Mouse (Mus musculus): ENCODE measurements around the gene D7Ertd443e. TPM values are rescaled to one million over a fixed set of nuclear protein-coding genes. Genes with fewer than 3 reads are reported as not detected.
A peak's percentile ranks its signal among the peaks of the same experiment; 100 is the strongest.

Gene D7Ertd443e
- total RNA-seq (2021) = not detected
- long read RNA-seq, experiment 1 = 0 reads
- long read RNA-seq, experiment 2 = 0 reads

DNA sequence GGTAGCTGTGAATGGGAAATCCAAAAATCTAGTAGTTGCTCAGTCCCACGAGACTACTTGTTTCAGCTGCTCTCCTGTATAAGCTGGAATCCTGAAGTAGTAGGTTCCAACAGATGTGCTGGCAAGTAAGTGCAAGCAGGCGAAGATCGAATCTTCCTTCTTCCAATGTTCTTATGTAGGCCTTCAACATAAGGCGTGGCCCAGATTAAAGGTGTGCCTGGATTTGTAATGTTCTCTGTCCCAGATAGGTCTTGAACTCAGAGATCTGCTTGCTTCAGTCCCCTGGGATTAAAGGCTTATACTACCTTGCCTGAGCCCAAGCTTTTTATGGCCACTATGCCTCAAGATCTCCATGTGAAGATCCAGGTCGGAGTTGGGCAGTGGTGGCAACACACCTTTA lies at the start of gene D7Ertd443e:
Gene D7Ertd443e (minus strand): TSS at position 101 of the 400 bp plus-strand sequence.
- no peak for DNase-seq
- intact Hi-C loops (cut with DNase I) = no loop called here

DNA sequence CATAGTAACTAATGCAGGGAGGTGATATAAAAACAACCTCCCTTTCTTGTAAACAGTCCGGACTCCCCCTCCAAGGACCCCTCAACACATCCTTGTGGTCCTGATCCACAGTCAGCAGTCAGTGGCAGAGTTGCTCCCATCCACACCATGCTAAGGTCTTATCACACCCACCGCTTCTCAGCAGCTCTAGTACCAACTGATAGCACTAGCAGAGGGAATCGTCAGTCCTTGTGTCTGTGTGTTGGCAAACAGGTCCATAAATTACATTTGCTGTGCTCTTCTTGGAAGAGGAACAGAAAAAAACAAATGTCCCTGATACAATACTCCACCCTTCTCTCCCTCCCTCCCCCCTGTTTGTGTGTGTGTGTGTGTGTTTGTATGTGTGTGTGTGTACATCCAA lies 46.2 kb upstream of the D7Ertd443e start:
- intact Hi-C loops (cut with DNase I) = no loop called here
- no peak for DNase-seq

DNA sequence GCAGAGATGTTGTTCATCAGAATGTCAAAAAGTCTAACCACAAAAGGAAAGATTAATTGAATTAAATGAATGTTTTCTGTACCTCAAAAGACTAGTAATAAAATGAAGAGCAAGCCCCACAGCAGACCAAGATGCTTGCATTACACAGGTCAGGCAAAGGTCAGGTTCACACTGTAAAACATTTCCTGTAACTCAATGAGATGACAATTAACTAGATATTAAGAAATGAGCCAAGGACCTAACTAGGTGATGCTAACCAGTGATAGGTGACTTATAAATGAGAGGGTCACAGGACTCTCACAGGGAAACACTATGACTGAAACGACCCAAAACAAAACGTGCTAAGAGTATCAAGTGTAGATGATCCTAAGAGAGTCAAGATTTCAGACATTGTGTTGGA lies 43.2 kb upstream of the D7Ertd443e start:
- DNase-seq = no peak
- intact Hi-C loops (cut with DNase I) = no loop called here

DNA sequence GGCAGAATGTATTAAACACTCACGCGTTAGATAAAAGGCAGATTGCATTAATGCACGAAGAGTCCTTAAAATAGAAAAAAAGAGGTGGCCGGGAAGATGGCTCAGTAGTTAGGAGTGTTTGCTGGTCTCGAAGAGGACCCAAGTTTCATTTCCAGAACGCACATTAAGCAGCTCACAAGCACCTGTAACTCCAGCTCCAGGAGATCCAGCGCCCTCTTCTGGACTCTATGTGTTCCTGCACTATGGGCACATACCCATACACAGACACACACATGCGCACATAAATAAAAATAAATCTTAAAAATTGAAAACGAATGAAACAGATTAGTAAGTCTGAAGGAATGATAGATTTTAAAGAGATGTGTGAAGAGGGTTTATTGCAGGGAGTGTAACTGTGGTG lies 29.6 kb upstream of the D7Ertd443e start:
- intact Hi-C loops (cut with DNase I) = loop anchor here (5.0 kb wide), 1 partner anchor 152 kb away; no protein-coding TSS in a partner anchor
- DNase-seq = no peak

DNA sequence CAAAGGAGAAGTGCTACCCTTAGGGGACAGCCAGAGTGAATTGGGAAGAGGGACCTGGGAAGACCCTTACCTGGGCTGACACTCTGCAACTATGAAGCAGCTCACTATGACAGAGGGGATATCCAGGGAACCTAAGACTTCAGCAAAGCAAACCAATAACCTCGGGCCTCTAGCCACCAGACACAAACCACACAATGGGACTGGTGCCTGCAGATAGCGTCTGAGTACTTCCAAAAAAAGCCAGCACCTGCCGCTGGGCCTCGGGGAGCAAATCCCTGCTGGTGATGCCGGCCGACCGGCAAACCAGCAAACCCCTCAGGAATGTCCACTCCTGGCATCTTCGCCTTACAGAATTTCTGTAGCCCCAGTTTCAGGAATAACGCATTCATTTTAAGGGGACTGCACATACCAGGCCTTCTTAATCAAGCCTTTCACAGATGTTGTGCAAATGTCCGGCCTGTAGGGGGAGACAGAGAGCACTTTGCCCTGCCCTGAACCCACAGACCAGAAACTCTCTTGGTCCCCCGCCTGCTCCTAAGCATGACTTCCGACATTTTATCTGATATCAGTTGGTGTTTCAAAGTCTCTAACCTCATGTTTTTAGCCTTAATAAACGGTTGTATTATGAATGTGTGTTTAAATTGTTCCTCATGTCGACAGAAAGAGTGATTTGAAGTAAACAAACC lies 28.7 kb upstream of the D7Ertd443e start:
- intact Hi-C loops (cut with DNase I) = no loop called here
- DNase-seq = no peak

DNA sequence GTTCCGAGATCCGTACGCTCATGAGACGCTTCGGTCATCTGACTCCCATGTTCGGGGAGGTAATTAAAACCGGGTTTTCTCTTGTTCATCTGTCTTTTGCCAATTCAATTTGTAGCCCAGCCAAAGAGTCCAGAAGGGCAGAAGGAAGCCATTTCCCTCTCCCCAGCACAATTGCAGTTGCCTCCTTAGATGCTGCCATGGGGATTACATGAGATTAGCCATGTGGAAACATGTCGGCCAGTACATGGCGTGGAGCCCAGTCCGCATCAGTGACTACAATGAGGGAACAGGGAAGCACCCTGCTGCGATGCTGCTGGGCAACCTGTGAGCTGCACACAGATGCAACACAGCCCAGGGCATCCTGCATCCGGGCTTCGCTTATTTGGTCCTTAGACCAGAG lies 23.2 kb upstream of the D7Ertd443e start:
- intact Hi-C loops (cut with DNase I) = no loop called here
- DNase-seq = no peak

DNA sequence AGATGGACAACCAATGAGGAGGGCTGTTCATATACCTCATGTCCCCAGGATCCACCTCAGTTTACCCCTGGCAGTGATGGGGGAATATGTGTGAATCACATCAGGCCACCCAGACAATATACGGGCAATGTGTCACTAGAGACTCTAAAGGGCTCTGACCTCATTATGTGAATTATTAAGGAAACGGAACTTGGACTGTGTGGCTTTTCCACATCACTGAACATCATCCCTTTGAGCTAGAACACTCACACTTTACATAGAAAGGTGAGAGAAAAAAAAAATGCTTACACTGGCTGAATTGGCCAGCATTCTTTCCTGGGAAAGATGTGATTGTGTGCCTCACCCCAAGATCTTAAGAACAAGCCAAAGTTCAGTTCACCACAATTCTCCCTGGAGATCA lies 15.3 kb upstream of the D7Ertd443e start:
- no peak for DNase-seq
- intact Hi-C loops (cut with DNase I) = no loop called here

DNA sequence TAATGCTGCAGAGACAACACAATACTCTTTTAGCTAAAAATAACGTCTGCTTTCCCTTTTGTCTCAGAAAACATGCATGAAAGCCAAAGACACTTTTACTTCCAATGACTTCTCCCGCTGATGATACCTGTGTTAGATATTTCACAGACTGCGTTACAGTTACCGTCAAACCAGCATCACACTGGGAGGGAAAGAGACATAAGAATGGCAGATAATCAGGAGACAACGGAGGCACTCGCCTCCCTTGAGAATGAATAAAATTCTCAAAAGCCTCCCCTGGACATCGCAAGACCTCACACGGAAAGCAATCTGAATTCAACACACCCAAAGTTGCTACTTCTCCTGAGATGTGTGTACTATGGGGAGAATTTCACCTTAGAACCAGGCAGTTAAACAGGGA lies 11.3 kb upstream of the D7Ertd443e start:
- DNase-seq = no peak
- intact Hi-C loops (cut with DNase I) = no loop called here

DNA sequence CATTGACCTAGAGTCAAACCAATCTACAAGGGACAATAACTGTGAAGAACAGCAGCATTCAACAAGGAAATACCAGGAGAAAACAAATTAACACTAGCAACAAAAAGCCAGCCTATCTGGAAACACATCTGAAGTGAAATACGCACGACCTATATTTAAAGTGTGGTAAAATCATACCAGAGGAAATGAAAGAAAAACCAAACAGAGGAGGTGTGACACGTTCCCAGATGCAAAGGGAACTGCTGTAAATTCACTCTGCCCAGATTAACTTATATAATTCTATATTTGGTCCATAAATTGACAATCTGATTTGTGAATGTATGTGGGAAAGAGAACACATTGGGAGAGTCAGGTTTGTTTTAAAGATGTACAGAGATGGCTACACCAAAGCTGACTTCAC lies 2.7 kb downstream of the D7Ertd443e start:
- DNase-seq = no peak
- intact Hi-C loops (cut with DNase I) = no loop called here

DNA sequence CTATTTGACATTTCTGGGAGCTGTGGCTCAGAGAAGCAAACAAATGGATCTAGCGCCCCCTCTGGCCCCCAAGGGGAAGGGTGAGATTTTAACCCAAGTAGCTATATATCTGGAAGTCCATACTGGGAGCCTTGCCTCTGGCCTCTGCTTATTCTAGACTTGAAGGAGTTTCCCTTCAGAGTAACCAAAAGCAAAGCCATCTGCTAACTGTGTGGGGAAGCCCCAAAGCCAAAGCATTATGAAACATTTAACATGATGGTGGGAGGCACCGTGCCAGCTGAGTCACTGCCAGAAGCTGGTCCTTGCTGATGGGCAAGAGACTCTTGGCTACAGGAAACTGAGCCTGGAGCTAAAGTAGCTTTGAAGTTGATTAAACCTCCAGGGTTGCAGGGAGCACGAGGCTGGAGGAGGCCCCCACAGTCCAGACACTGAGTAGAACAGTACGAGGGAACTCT lies 4.0 kb downstream of the D7Ertd443e start:
- DNase-seq = peak; percentile 18 to 32
- intact Hi-C loops (cut with DNase I) = no loop called here

DNA sequence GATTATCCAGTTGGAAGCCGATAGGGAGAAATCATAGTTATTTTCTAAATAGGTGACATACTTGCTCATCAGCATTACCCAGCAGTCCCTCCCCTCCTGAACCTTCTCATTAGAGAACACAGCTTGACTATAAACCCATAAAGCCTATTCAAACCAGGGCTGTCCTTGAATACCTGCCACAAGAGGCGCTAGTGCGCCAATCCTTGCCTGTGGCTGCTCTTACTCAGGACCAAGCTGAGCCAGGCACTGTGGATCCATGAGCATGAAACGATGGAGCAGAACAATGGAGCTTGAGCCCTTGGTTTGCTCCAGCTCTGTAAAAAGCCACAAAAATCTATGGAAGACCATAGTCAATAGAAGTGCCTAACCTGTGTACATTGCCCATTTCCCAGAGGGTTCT lies 7.2 kb downstream of the D7Ertd443e start:
- intact Hi-C loops (cut with DNase I) = no loop called here
- no peak for DNase-seq

DNA sequence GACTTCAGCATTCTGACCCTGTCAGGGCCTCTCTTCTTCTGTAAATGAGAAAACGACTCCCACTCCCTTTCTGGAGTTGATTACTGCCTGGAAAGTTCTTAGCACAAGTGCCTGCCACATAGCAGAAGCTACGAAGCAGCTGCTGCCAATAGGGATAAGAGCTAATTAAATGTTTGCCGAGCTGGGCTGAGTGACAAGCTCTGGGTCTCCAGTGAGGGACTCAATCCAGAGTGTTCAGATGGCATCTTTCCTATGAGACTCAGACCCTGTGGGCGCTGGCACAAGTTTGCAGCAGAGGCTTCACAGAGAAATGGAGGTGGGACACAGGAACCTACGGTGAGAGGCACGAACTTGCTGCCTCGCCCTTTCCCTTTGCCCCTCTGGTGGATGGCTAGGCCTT lies 8.7 kb downstream of the D7Ertd443e start:
- intact Hi-C loops (cut with DNase I) = no loop called here
- DNase-seq = no peak

DNA sequence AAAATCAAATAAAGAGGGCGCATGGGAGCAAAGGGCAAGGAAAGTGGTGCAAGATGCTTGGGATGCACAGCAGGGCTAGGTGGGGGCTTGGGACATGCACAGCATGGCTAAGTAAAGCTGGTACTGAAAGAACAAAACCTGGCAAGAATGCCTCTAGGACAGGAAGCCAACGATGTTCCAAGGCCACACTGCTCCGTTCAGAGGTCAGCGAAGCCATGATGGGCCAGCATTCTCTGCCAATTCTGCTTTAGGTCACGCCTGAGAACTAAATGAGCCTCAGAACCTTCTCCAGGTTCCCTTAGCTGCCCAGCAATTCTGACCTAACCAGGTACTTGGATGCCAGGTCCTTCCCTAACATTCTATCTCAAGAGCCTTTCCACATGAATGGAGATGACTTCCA lies 13.2 kb downstream of the D7Ertd443e start:
- intact Hi-C loops (cut with DNase I) = no loop called here
- no peak for DNase-seq

DNA sequence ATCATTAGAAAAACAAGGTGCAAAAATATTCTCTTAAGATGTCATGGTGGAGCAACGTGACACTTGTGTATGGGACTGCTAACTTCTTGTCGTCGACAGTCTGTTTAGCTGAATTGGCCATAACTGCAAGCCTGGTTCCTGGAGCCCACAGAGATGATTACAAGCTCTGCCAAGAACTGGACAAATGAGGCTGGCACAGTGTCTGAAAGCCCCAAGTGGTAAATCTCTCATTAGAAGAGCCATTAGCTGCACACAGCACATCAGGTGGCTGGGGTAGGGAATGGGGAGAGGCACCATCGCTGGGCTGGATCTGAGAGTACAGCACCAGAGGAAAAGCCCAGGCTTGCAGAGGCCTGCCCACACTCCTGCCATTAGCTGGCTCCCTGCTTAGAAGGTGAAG lies 16.2 kb downstream of the D7Ertd443e start:
- no peak for DNase-seq
- intact Hi-C loops (cut with DNase I) = no loop called here

DNA sequence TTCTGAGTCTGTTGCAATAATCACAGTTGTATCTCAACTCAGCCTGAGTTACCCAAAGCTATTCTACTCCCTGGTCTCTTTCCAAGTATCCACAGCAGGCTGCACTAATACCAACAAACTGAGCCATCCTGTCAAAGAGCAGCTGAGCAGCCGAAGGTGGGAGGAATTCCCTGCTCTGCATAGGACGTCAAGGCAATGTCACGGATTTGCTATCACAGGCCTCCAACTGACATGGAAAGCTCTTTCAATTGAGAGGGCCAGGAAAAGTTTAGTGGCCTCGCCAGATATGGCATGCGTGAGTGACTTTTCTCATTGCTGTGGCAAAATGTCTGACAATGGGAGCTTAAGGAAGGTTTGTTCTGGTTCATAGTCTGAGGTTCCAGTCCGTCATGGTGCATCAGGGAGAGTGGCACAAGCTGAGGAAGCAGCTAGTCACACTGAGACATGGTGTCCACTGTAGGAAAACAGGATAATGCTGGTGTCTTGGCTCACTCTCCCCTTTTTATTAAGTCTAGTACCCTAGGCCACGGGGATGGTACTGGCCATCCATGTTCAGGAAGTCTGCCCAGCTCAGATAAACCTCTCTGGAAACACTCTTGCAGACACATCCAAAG lies 23.1 kb downstream of the D7Ertd443e start:
- intact Hi-C loops (cut with DNase I) = no loop called here
- no peak for DNase-seq

DNA sequence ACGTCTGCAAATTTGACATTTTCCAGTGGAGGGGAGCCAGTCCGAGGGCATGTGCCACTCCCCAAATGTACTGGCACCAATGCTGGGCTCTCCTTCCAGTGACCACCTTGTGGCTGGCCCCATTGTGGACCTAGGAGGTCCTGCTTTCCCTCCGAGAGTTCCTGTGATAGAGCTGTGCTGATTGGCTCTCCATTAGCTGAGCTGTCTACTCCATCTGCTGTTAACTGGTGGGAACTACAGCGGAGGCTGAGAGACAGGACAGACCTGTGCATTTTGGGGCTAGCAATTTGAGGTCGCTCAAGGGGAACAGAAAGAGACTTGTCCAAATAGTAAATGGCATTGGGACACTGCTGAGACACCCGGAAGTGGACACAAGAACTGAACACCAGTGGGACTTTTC lies 36.6 kb downstream of the D7Ertd443e start:
- intact Hi-C loops (cut with DNase I) = loop anchor here (5.0 kb wide), 1 partner anchor 492 kb away; no protein-coding TSS in a partner anchor
- peak; percentile 20 to 45 for DNase-seq

DNA sequence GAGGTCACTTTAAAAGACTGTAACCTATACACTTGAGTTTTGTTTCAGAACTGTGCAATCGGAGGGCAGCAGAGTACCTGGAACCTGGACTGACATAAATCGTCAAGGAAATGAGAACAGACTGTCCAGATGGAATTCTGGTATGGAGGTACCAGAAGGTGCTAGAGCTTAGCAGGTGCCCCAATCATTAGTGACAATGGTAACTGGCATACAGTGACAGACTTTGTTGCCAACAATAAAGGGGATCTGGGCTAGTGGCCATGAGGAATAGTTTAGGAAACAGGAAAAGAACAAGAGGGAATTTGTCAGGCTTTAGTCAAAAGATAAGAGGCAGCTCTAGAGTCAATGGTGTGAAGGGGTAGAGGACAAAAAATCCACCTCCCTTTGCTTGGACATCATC lies 43.3 kb downstream of the D7Ertd443e start:
- DNase-seq = no peak
- intact Hi-C loops (cut with DNase I) = no loop called here

DNA sequence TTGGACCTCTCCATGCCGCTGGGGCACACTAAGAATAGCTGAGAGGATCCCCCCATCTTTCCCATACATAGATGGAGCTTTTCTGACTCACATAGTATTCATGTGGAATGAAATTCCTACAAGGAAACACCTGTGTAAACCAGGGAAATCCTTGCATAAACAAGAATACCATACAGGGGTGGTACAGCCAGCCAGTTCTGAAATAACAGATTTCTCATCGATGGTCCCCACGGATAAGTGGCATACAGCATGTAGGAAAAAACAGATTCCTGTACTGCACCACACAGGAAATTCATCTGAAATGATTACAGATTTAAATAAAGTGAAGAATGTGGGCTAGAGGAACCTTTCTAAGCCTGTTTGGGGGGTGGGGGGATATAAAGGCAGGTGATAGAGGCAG lies 49.5 kb downstream of the D7Ertd443e start:
- no peak for DNase-seq
- intact Hi-C loops (cut with DNase I) = no loop called here

DNA sequence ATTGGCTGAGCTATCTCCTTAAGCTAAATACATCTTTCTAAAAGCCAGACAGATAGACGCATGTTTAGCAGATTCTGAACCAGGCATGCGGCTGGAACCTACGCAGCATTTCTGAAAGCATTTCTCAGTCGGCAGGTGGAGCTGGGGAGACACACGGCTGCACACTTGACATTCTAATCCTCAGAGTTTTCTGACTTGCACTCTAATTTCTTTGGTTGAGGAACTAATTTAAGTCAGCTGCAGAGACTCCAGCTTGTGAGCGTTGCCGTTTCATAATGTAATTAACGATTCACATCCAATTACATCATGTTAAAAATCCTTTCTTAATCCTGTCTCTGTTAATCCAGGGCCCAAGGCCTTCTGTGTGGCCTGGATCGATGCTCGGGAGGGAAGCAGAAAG lies 64.5 kb downstream of the D7Ertd443e start:
- no peak for DNase-seq
- intact Hi-C loops (cut with DNase I) = no loop called here

DNA sequence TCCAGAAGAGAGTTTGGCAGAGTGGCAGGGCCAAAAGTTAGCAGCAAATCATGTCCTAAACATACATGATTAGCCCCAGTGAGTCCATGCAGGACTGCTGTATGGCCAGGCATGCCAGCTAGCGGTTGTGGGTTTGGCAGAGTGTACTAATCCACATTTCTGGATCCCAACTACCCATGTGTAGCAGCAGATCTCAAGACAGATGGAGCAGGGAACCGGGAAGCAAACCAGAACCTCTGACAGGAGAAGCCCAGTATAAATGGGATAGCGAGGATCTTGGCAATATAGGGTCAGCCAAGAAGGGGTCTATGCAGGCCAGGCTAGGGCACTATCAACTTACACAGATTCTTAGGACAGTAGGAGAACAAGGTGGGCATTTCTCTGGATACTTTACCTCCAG lies 83.4 kb downstream of the D7Ertd443e start:
- DNase-seq = no peak
- intact Hi-C loops (cut with DNase I) = no loop called here

DNA sequence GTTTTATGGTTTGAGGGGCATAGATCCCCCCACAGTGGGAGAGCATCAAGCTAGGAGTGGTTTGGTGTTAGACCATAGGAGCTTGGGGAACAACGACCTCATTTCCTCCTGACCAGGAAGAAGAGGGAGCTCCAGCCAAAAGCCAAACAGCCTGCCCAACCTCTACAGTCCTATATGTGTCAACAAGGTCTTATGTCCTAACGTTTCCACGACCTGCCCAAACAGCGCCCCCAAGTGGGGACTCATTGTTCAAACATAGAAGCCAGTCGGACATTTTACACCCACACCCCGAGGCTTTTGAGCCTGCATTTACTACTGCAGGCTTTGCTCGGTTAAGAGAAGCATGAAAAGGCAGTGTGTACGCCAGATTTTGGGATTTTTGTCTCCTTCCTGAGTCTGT lies 84.2 kb downstream of the D7Ertd443e start:
- no peak for DNase-seq
- intact Hi-C loops (cut with DNase I) = no loop called here

DNA sequence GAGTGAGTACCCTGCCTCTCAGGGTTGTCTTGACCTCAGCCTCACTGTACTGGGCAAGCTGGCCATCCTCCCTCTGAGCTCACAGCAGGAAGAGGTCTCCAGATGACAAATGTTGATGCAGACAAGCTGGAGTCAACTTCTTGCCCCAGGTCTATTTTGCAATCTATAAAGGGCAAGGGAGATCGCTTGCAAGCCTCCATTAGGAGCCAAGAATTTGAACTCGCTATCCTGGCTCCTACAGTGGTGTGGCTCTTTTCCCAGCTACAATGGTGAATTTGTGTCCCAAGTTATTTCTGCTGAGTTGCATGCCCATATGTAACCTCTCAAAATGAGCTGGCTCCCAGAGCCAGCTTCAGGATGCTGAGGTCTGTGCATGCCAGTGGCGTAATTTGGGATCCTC lies 92.7 kb downstream of the D7Ertd443e start:
- intact Hi-C loops (cut with DNase I) = no loop called here

More for the DNA sequence above, 92.7 kb downstream of the D7Ertd443e start:
- DNase-seq = no peak

Data from gastrocnemius, postnatal 36 days (tissue).